Mouse (Mus musculus) liver, postnatal 0 days (tissue): Measurements from ENCODE around the gene Nrbp1.

ENCODE experiments used
- CTCF ChIP-seq: sonication (generic); IDR thresholded peaks from 2 replicates; pipeline ENCODE4 v1.5.1; 2016; ENCODE audit warnings: antibody characterized with exemption, low read depth
- EP300 ChIP-seq: IDR thresholded peaks from 2 replicates; pipeline ENCODE4 v1.6.1; 2016; ENCODE audit warnings: antibody characterized with exemption, low read depth, mild to moderate bottlenecking

DNA sequence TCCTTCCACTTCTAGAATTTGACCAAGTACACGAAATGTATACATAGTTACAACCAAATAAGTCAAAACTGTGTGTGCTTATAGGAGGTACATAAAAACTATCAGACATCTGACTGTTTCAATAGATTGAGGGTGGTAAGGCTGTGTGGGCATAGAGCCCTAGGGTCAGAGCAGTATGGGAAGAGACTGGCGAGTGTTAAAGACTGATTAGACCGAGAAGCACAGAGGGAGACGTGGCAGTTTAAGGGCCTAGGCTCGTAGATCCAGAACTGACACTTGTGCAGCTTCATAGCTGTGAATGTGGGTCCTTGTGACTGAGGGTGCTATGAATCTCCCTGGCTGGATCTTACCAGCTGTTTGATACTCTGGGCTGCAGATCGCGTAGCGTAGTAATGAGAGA, 14.2 kb downstream of the Nrbp1 start:
- TF ChIP-seq CTCF: no peak
- TF ChIP-seq EP300: no peak
